Comparison of ENCODE assay signal across 20 mouse cellular contexts in the genomic region with DNA sequence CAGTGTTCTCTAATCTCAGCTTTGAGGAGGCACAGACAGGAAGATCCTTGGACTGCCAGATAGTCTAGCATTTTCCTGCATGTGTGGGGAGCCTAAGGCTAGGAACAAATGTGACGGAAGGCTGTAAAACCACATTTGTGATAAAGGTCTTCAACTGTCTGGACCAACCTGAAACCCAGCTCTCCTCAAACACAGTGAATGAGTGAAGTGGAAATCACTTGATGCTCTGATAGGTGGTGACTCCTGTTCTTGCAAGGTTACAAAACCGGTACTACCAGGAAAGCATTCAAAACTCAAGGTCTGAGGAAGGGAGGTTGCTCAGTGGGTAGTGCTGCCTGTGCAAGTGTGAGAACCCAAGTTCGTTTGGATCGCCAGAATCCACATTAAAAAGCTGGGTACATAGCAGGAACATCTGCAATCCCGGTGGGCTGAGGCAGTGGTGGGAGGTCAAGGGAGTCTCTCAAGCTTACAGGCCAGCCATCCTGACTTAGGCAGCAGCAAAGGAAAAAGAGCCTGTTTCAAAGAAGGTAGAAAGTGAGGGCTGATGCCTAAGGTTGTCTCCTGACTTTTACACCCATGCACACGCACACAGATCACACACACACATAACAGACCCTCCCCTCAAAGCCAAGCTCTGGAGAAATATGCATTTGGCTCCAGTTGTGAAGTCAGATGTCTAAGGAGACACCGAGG.
DNase-seq lines count a peak whose midpoint lies in the region; ATAC-seq lines count a peak whose summit lies in the region.
"Had no signal": no experiment of that assay in that cellular context is flagged by ENCODE, and none has a peak within 500 bp of the region (broad histone marks: within the 10 kb centered on the region; RNA-seq: fewer than 3 reads in every experiment).

No protein-coding gene starts in this region.

- peaks cover 26% of the 10 kb centered on the region for H3K27me3 ChIP-seq in hindbrain, embryonic 10.5 days (ENCODE audit: insufficient read depth, poor library complexity, severe bottlenecking)
- H3K27me3 ChIP-seq in hindbrain, embryonic 11.5 days (ENCODE audit: control insufficient read depth, insufficient read depth, low read length) = no peaks in the 10 kb centered on the region
- no peaks in the 10 kb centered on the region for H3K27me3 ChIP-seq in intestine, embryonic 14.5 days (replicated peaks; ENCODE audit: control insufficient read depth, insufficient read depth, low read length)
- H3K27me3 ChIP-seq in stomach, embryonic 16.5 days (ENCODE audit: control insufficient read depth, insufficient read depth, low read length) = no peaks in the 10 kb centered on the region
- H3K27me3 ChIP-seq: CH12.LX; forebrain, embryonic 13.5 days; liver, embryonic 13.5 days; neural tube, embryonic 13.5 days had no signal

- no peaks in the 10 kb centered on the region for H3K36me3 ChIP-seq in hindbrain, embryonic 10.5 days
- no peaks in the 10 kb centered on the region for H3K36me3 ChIP-seq in hindbrain, embryonic 11.5 days (ENCODE audit: control insufficient read depth, insufficient read depth, low read length)
- H3K36me3 ChIP-seq in intestine, embryonic 14.5 days (ENCODE audit: control insufficient read depth, insufficient read depth, low read length) = no peaks in the 10 kb centered on the region
- no peaks in the 10 kb centered on the region for H3K36me3 ChIP-seq in stomach, embryonic 16.5 days (ENCODE audit: control insufficient read depth, insufficient read depth, low read length)
- H3K36me3 ChIP-seq: liver, embryonic 13.5 days; neural tube, embryonic 13.5 days had no signal

- DNase-seq in hindbrain, embryonic 10.5 days (ENCODE audit: low spot score) = no peak
- DNase-seq in hindbrain, embryonic 11.5 days (ENCODE audit: low spot score) = no peak
- peak; percentile 18 for DNase-seq in testis, postnatal 14 days (ENCODE audit: low spot score)
- no peak for DNase-seq in testis, postnatal 10 days (ENCODE audit: low spot score)
- DNase-seq in intestine, embryonic 14.5 days (ENCODE audit: low spot score) = peak; percentile 61
- no peak for DNase-seq in adrenal gland, adult 8-10 months
- no peak for DNase-seq in adrenal gland, adult 18-20 months (ENCODE audit: low spot score in 2 of 2)
- DNase-seq: cerebellum, adult 18-20 months; liver, embryonic 13.5 days; right cerebral cortex, postnatal 25 days; thymus, adult 2 months had no signal

- H3K4me1 ChIP-seq in hindbrain, embryonic 10.5 days (replicated peaks) = peaks cover 22% of the 10 kb centered on the region
- no peaks in the 10 kb centered on the region; the same call in 1 of the 2 replicates for H3K4me1 ChIP-seq in hindbrain, embryonic 11.5 days (replicated peaks; ENCODE audit: control insufficient read depth, insufficient read depth, low read length)
- H3K4me1 ChIP-seq in intestine, embryonic 14.5 days (replicated peaks; ENCODE audit: control insufficient read depth, insufficient read depth, low read length) = 0 out of 2 replicates have a peak, but pooled peaks cover 5% of the 10 kb centered on the region
- 0 out of 2 replicates have a peak, but pooled peaks cover 10% of the 10 kb centered on the region for H3K4me1 ChIP-seq in stomach, embryonic 16.5 days (ENCODE audit: control insufficient read depth, insufficient read depth, low read length)

- peak overlapping the region; percentile 53; the same call in 1 of the 2 replicates for H3K27ac ChIP-seq in hindbrain, embryonic 10.5 days
- no peak overlapping the region for H3K27ac ChIP-seq in hindbrain, embryonic 11.5 days (ENCODE audit: low read depth, low read length)
- H3K27ac ChIP-seq in intestine, embryonic 14.5 days (ENCODE audit: low read depth) = peak overlapping the region; percentile 51; the same call in 1 of the 2 replicates
- peak overlapping the region; percentile 55; the same call in 1 of the 2 replicates for H3K27ac ChIP-seq in stomach, embryonic 16.5 days (ENCODE audit: low read length)
- H3K27ac ChIP-seq: forebrain, embryonic 13.5 days; hindbrain, postnatal 0 days; kidney, postnatal 0 days; layer of hippocampus, adult 2 months; liver, embryonic 13.5 days; neural tube, embryonic 13.5 days had no signal

- WGBS in hindbrain, embryonic 10.5 days = 60% methylated on average over 7 of the region's 7 CpGs
- 61% methylated on average over 7 of the region's 7 CpGs for WGBS in hindbrain, embryonic 11.5 days
- WGBS in intestine, embryonic 14.5 days = 49% methylated on average over 7 of the region's 7 CpGs
- 53% methylated on average over 7 of the region's 7 CpGs for WGBS in stomach, embryonic 16.5 days

- H3K9me3 ChIP-seq in hindbrain, embryonic 10.5 days = no peaks in the 10 kb centered on the region
- H3K9me3 ChIP-seq in hindbrain, embryonic 11.5 days (ENCODE audit: control insufficient read depth, low read length) = no peaks in the 10 kb centered on the region
- H3K9me3 ChIP-seq in intestine, embryonic 14.5 days (ENCODE audit: control insufficient read depth, low read length) = no peaks in the 10 kb centered on the region
- H3K9me3 ChIP-seq in stomach, embryonic 16.5 days (replicated peaks; ENCODE audit: control insufficient read depth, low read length) = no peaks in the 10 kb centered on the region
- H3K9me3 ChIP-seq: forebrain, embryonic 13.5 days; liver, embryonic 13.5 days; neural tube, embryonic 13.5 days had no signal

- no peak overlapping the region for H3K4me3 ChIP-seq in hindbrain, embryonic 10.5 days
- H3K4me3 ChIP-seq in hindbrain, embryonic 11.5 days (ENCODE audit: low read depth, low read length) = no peak overlapping the region
- H3K4me3 ChIP-seq in intestine, embryonic 14.5 days (ENCODE audit: low read depth, low read length) = no peak overlapping the region
- H3K4me3 ChIP-seq in stomach, embryonic 16.5 days (replicated peaks; ENCODE audit: low read length) = no peak overlapping the region
- H3K4me3 ChIP-seq: forebrain, embryonic 13.5 days; layer of hippocampus, adult 2 months; liver, embryonic 13.5 days; megakaryocyte, embryonic 14.5 days; neural tube, embryonic 13.5 days had no signal

- no peak for ATAC-seq in hindbrain, embryonic 11.5 days (ENCODE audit: low FRiP score)
- peak; percentile 54 for ATAC-seq in intestine, embryonic 14.5 days (replicated peaks; ENCODE audit: low FRiP score, low TSS enrichment, low read depth)
- ATAC-seq in stomach, embryonic 16.5 days (ENCODE audit: insufficient read depth, low FRiP score) = peak; percentile 57; the same call in 1 of the 2 replicates
- ATAC-seq: forebrain, embryonic 13.5 days; hindbrain, postnatal 0 days had no signal

- no peak overlapping the region for H3K9ac ChIP-seq in hindbrain, embryonic 11.5 days (ENCODE audit: low read depth, low read length)
- 0 out of 2 replicates have a peak overlapping the region, but pooled peaks have one; percentile 5 for H3K9ac ChIP-seq in intestine, embryonic 14.5 days (ENCODE audit: low read length)
- no peak overlapping the region for H3K9ac ChIP-seq in stomach, embryonic 16.5 days (ENCODE audit: low read length)
- H3K9ac ChIP-seq: forebrain, embryonic 13.5 days; liver, embryonic 13.5 days; neural tube, embryonic 13.5 days had no signal

- H3K4me2 ChIP-seq in hindbrain, embryonic 11.5 days (replicated peaks; ENCODE audit: low read depth, low read length) = no peak overlapping the region
- peak overlapping the region; percentile 13; the same call in 1 of the 2 replicates for H3K4me2 ChIP-seq in intestine, embryonic 14.5 days (ENCODE audit: low read length)
- H3K4me2 ChIP-seq in stomach, embryonic 16.5 days (ENCODE audit: low read depth, low read length) = no peak overlapping the region
- H3K4me2 ChIP-seq: forebrain, embryonic 13.5 days; heart, embryonic 11.5 days; liver, embryonic 13.5 days; neural tube, embryonic 13.5 days had no signal

Comparison
In these comparisons a context has a peak if more than half of its experiments do, and no peak if none do; other contexts are left out.
1. DNase-seq: peak in testis, postnatal 14 days (single experiment) and intestine, embryonic 14.5 days (single experiment); none in hindbrain, embryonic 10.5 days (single experiment), hindbrain, embryonic 11.5 days (single experiment), testis, postnatal 10 days (single experiment), adrenal gland, adult 8-10 months (single experiment) and adrenal gland, adult 18-20 months (0 of 2).